Mouse (Mus musculus) myocyte (in vitro differentiated cells): Measurements from ENCODE around the gene Dner.

Experiments used
- E2F4 ChIP-seq: IDR thresholded peaks from one replicate; pipeline ENCODE4 v1.6.1; 2011; ENCODE audit warnings: mild to moderate bottlenecking, control low read depth, moderate library complexity; ENCODE audit not compliant: insufficient read depth
- POLR2A ChIP-seq: IDR thresholded peaks from one replicate; pipeline ENCODE4 v1.6.1; 2011; ENCODE audit warnings: low read depth, mild to moderate bottlenecking, control low read depth, moderate library complexity; ENCODE audit not compliant: insufficient read length
- POLR2AphosphoS2 ChIP-seq: IDR thresholded peaks from one replicate; pipeline ENCODE4 v1.6.1; 2011; ENCODE audit warnings: low read depth, control low read depth; ENCODE audit not compliant: insufficient read length

DNA sequence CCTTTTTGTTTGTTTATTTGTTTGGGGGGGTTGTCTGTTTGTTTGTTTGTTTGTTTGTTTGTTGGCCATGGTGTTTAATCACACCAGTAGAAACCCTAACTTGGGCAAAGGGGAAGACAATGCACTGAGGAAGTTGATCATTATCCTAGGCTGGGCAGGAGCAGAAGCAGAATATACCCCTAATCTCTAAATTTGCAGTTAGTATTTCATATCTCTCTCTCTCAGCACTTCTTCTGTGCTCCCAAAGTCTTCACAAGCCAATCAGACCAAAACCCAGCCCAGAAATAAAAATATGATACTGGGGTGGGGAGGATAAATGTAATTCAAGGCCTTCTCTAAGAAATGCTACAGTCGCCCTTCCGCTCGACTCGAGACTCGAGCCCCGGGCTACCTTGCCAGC is 4.2 kb upstream of the Dner start:
- TF ChIP-seq E2F4 = no peak
- no peak for TF ChIP-seq POLR2A
- TF ChIP-seq POLR2AphosphoS2 = no peak
